30 mouse cellular contexts compared by ENCODE assay signal in genomic region chrX:36823932-36824711, GRCm38 (mm10). TPM values are rescaled to one million over a fixed set of nuclear protein-coding genes. Genes with fewer than 3 reads are reported as not detected.
A peak's percentile ranks its signal among the peaks of the same experiment; 100 is the strongest.
DNase-seq lines count a peak whose midpoint lies in the region; ATAC-seq and TF ChIP-seq lines count a peak whose summit lies in the region.
"Had no signal": no experiment of that assay in that cellular context is flagged by ENCODE, and none has a peak within 500 bp of the region (broad histone marks: within the 10 kb centered on the region; RNA-seq: fewer than 3 reads in every experiment).

No protein-coding gene starts in this region.

- WGBS in kidney, adult 2 months = 52% methylated on average over 10 of the region's 10 CpGs
- 16% methylated on average over 10 of the region's 10 CpGs for WGBS in liver, adult 2 months
- WGBS in liver, embryonic 11.5 days = 86% methylated on average over 10 of the region's 10 CpGs

- no peaks in the 10 kb centered on the region for H3K27me3 ChIP-seq in kidney, adult 2 months (replicated peaks; ENCODE audit: control insufficient read depth, insufficient read depth, low read length)
- no peaks in the 10 kb centered on the region for H3K27me3 ChIP-seq in liver, adult 2 months (ENCODE audit: control insufficient read depth, insufficient read depth, low read length)
- no peaks in the 10 kb centered on the region for H3K27me3 ChIP-seq in liver, embryonic 11.5 days (replicated peaks; ENCODE audit: control insufficient read depth, insufficient read depth, low read length)
- H3K27me3 ChIP-seq: CH12.LX; embryonic facial prominence, embryonic 15.5 days; forebrain, embryonic 12.5 days; heart, embryonic 12.5 days; hindbrain, embryonic 13.5 days; limb, embryonic 15.5 days had no signal

- H3K36me3 ChIP-seq in kidney, adult 2 months (ENCODE audit: control insufficient read depth, insufficient read depth, low read length) = no peaks in the 10 kb centered on the region
- no peaks in the 10 kb centered on the region for H3K36me3 ChIP-seq in liver, adult 2 months (ENCODE audit: control insufficient read depth, insufficient read depth, low read length)
- H3K36me3 ChIP-seq in liver, embryonic 11.5 days (ENCODE audit: control insufficient read depth, insufficient read depth, low read length) = no peaks in the 10 kb centered on the region
- H3K36me3 ChIP-seq: embryonic facial prominence, embryonic 10.5 days; embryonic facial prominence, embryonic 15.5 days; forebrain, embryonic 12.5 days; heart, embryonic 12.5 days; hindbrain, embryonic 13.5 days; limb, embryonic 10.5 days; limb, embryonic 15.5 days had no signal

- no peak overlapping the region for H3K9ac ChIP-seq in liver, adult 2 months (ENCODE audit: low read depth, low read length)
- H3K9ac ChIP-seq in liver, embryonic 11.5 days (ENCODE audit: low read depth, low read length) = no peak overlapping the region
- H3K9ac ChIP-seq: embryonic facial prominence, embryonic 15.5 days; forebrain, embryonic 12.5 days; heart, embryonic 12.5 days; hindbrain, embryonic 13.5 days; limb, embryonic 15.5 days had no signal

- H3K79me2 ChIP-seq in liver, adult 2 months (ENCODE audit: control insufficient read depth, insufficient read depth, low read length) = no peaks in the 10 kb centered on the region

- ATAC-seq in frontal cortex, adult (ENCODE audit: low TSS enrichment) = 0 out of 2 replicates have a peak, but pooled peaks have one; percentile 52
- ATAC-seq in liver, embryonic 11.5 days (replicated peaks; ENCODE audit: low FRiP score) = no peak
- ATAC-seq: activated CD4-positive, CD25-positive, alpha-beta regulatory T cell, adult 4 months; midbrain, embryonic 16.5 days had no signal

- no peak for DNase-seq in frontal cortex, adult 2 months (ENCODE audit: extremely low spot score in 1 of 2, low spot score in 1 of 2)
- DNase-seq in kidney, adult 2 months = peak; percentile 50
- no peak for DNase-seq in kidney, adult 11 months
- DNase-seq in liver, adult 2 months (ENCODE audit: extremely low read depth, low read depth, low spot score) = peak; percentile 48
- DNase-seq in liver, embryonic 11.5 days (ENCODE audit: low spot score) = no peak
- DNase-seq in urinary bladder, postnatal 10 days (ENCODE audit: low spot score) = no peak
- DNase-seq in layer of hippocampus, postnatal 14 days (ENCODE audit: low spot score in 2 of 2) = no peak
- DNase-seq: adrenal gland, adult 8-10 months; cerebellum, adult 8-10 months; cerebellum, postnatal 25 days; gastrocnemius, postnatal 14 days; heart, postnatal 4 days; layer of hippocampus, postnatal 36 days; right cerebral cortex, postnatal 25 days; spleen, adult 18-20 months; thymus, adult 18-20 months; thymus, postnatal 25 days had no signal

- peak overlapping the region; percentile 68 for H3K27ac ChIP-seq in kidney, adult 2 months (ENCODE audit: insufficient read depth, low read depth, low read length)
- peak overlapping the region; percentile 84 for H3K27ac ChIP-seq in liver, adult 2 months (replicated peaks; ENCODE audit: insufficient read depth, low read depth, low read length)
- no peak overlapping the region for H3K27ac ChIP-seq in liver, embryonic 11.5 days (ENCODE audit: low read depth, low read length)
- H3K27ac ChIP-seq: embryonic facial prominence, embryonic 10.5 days; embryonic facial prominence, embryonic 15.5 days; forebrain, embryonic 12.5 days; hindbrain, embryonic 13.5 days; kidney, postnatal 0 days; limb, embryonic 10.5 days; limb, embryonic 15.5 days had no signal

- no peak overlapping the region for H3K4me3 ChIP-seq in kidney, adult 2 months (ENCODE audit: insufficient read depth, low read depth, low read length)
- no peak overlapping the region for H3K4me3 ChIP-seq in liver, adult 2 months (ENCODE audit: insufficient read depth, low read depth, low read length)
- H3K4me3 ChIP-seq in liver, embryonic 11.5 days (ENCODE audit: low read depth, low read length) = no peak overlapping the region
- H3K4me3 ChIP-seq: embryonic facial prominence, embryonic 10.5 days; embryonic facial prominence, embryonic 15.5 days; forebrain, embryonic 12.5 days; heart, embryonic 12.5 days; hindbrain, embryonic 13.5 days; limb, embryonic 10.5 days; limb, embryonic 15.5 days had no signal

- H3K4me1 ChIP-seq in kidney, adult 2 months (ENCODE audit: control insufficient read depth, insufficient read depth, low read length) = peaks cover 10% of the 10 kb centered on the region; the same call in 1 of the 2 replicates
- H3K4me1 ChIP-seq in liver, adult 2 months (ENCODE audit: control insufficient read depth, insufficient read depth, low read length) = peaks cover 18% of the 10 kb centered on the region
- H3K4me1 ChIP-seq in liver, embryonic 11.5 days (replicated peaks; ENCODE audit: control insufficient read depth, insufficient read depth, low read length) = no peaks in the 10 kb centered on the region
- H3K4me1 ChIP-seq: embryonic facial prominence, embryonic 10.5 days; embryonic facial prominence, embryonic 15.5 days; heart, embryonic 12.5 days; hindbrain, embryonic 13.5 days; limb, embryonic 10.5 days; limb, embryonic 15.5 days had no signal

- TF ChIP-seq CTCF in kidney, adult 2 months (conservative IDR thresholded peaks at IDR 0.05; ENCODE audit: insufficient read depth, insufficient read length, low read depth, low read length) = no peak
- TF ChIP-seq CTCF in liver, adult 2 months (IDR thresholded peaks at IDR 0.05; ENCODE audit: low read depth, low read length) = no peak

- no peaks in the 10 kb centered on the region for H3K9me3 ChIP-seq in liver, embryonic 11.5 days (ENCODE audit: control insufficient read depth, low read length)
- H3K9me3 ChIP-seq: embryonic facial prominence, embryonic 10.5 days; embryonic facial prominence, embryonic 15.5 days; forebrain, embryonic 12.5 days; heart, embryonic 12.5 days; hindbrain, embryonic 13.5 days; limb, embryonic 10.5 days; limb, embryonic 15.5 days had no signal

- no peak for TF ChIP-seq POLR2A in kidney, adult 2 months (IDR thresholded peaks at IDR 0.05; ENCODE audit: low read depth, low read length)
- no peak for TF ChIP-seq POLR2A in liver, adult 2 months (IDR thresholded peaks at IDR 0.05; ENCODE audit: extremely low read depth, insufficient read depth, low read length)

- no peak overlapping the region for H3K4me2 ChIP-seq in liver, embryonic 11.5 days
- H3K4me2 ChIP-seq: embryonic facial prominence, embryonic 15.5 days; forebrain, embryonic 12.5 days; heart, embryonic 12.5 days; hindbrain, embryonic 13.5 days; limb, embryonic 15.5 days; midbrain, embryonic 11.5 days had no signal

RNA-seq across cellular contexts. Expression of gene Slc25a5, which starts 28.7 kb away (rescaled TPM):
- 474 and 486 TPM in 2 replicates for polyA plus RNA-seq in frontal cortex, adult 2 months (2012; rRNA removed)
- 1,901 and 2,104 TPM in 2 replicates for polyA plus RNA-seq in kidney, adult 2 months (2012; rRNA removed)
- 748 and 759 TPM in 2 replicates for total RNA-seq in liver, adult 2 months (2014; rRNA removed)
- 693 and 735 TPM in 2 replicates for polyA plus RNA-seq in liver, adult 2 months (2012; rRNA removed)
- 942 and 1,011 TPM in 2 replicates for polyA plus RNA-seq in liver, embryonic 11.5 days (2014; fragmentation: Nextera tagmentation; extraction: Ambion mirVana)
- 100 to 1,000 TPM; 369 to 393 TPM for total RNA-seq in layer of hippocampus, postnatal 14 days (2021)

RNA-seq across cellular contexts. Expression of gene Ube2a, which starts 49.6 kb away (rescaled TPM):
- 42.8 and 48.8 TPM in 2 replicates for polyA plus RNA-seq in frontal cortex, adult 2 months (2012; rRNA removed)
- polyA plus RNA-seq in kidney, adult 2 months (2012; rRNA removed) = 33.1 and 44.2 TPM in 2 replicates
- 12.2 and 17.5 TPM in 2 replicates for total RNA-seq in liver, adult 2 months (2014; rRNA removed)
- 21.9 and 25.9 TPM in 2 replicates for polyA plus RNA-seq in liver, adult 2 months (2012; rRNA removed)
- polyA plus RNA-seq in liver, embryonic 11.5 days (2014; fragmentation: Nextera tagmentation; extraction: Ambion mirVana) = 106 and 117 TPM in 2 replicates
- 10 to 100 TPM; 56.5 to 59.6 TPM for total RNA-seq in layer of hippocampus, postnatal 14 days (2021)

RNA-seq across cellular contexts. Expression of gene C330007P06Rik, which starts 49.8 kb away (rescaled TPM):
- polyA plus RNA-seq in frontal cortex, adult 2 months (2012; rRNA removed) = 26.7 and 29.0 TPM in 2 replicates
- 13.6 and 17.8 TPM in 2 replicates for polyA plus RNA-seq in kidney, adult 2 months (2012; rRNA removed)
- total RNA-seq in liver, adult 2 months (2014; rRNA removed) = 26.2 and 30.5 TPM in 2 replicates
- polyA plus RNA-seq in liver, adult 2 months (2012; rRNA removed) = 9.4 and 12.1 TPM in 2 replicates
- polyA plus RNA-seq in liver, embryonic 11.5 days (2014; fragmentation: Nextera tagmentation; extraction: Ambion mirVana) = 32.2 and 34.1 TPM in 2 replicates
- total RNA-seq in layer of hippocampus, postnatal 14 days (2021) = 10 to 100 TPM; 30.3 to 34.9 TPM

Comparison
In these comparisons a context has a peak if more than half of its experiments do, and no peak if none do; other contexts are left out.
1. DNase-seq: peak in kidney, adult 2 months (single experiment) and liver, adult 2 months (single experiment); none in frontal cortex, adult 2 months (0 of 2), kidney, adult 11 months (single experiment), liver, embryonic 11.5 days (single experiment), urinary bladder, postnatal 10 days (single experiment) and layer of hippocampus, postnatal 14 days (0 of 2).